Mouse (Mus musculus) midbrain, embryonic 14.5 days (tissue): Measurements from ENCODE around the gene Muc1. TPM values are rescaled to one million over a fixed set of nuclear protein-coding genes. Genes with fewer than 3 reads are reported as not detected.
A peak's percentile ranks its signal among the peaks of the same experiment; 100 is the strongest.

ENCODE experiments used
- ATAC-seq: fragments of 200-750 bp; cut with Nextera tagmentation; 2 replicates; pipeline ENCODE4 v1.8.0; 2017; ENCODE audit warnings: moderate number of reproducible peaks, moderate library complexity; ENCODE audit not compliant: low FRiP score, low TSS enrichment
- DNase-seq: peaks from one replicate; pipeline ENCODE4 v3.0.0-alpha.2; 2015
- H3K27ac ChIP-seq: fragments of 300-500 bp; sonication (generic); replicated peaks from 2 replicates; pipeline ENCODE4 v1.5.1; 2014; ENCODE audit warnings: mild to moderate bottlenecking, low read depth, low read length, moderate library complexity
- H3K27me3 ChIP-seq: fragments of 300-500 bp; sonication (generic); 2 replicates; pipeline ENCODE4 v1.6.1; 2014; ENCODE audit warnings: low read length, control low read depth, mixed read lengths; ENCODE audit not compliant: control insufficient read depth, insufficient read depth
- H3K36me3 ChIP-seq: fragments of 300-500 bp; sonication (generic); 2 replicates; pipeline ENCODE4 v1.6.1; 2014; ENCODE audit warnings: low read length, control low read depth; ENCODE audit not compliant: control insufficient read depth, insufficient read depth
- H3K4me1 ChIP-seq: fragments of 300-500 bp; sonication (generic); 2 replicates; pipeline ENCODE4 v1.6.1; 2014; ENCODE audit warnings: mild to moderate bottlenecking, antibody characterized with exemption, low read length, control low read depth; ENCODE audit not compliant: control insufficient read depth, insufficient read depth
- H3K4me2 ChIP-seq: fragments of 300-500 bp; sonication (generic); 2 replicates; pipeline ENCODE4 v1.6.1; 2014; ENCODE audit warnings: mild to moderate bottlenecking, low read length, moderate library complexity
- H3K4me3 ChIP-seq: fragments of 300-500 bp; sonication (generic); replicated peaks from 2 replicates; pipeline ENCODE4 v1.5.1; 2014; ENCODE audit warnings: low read depth, low read length
- H3K9ac ChIP-seq: fragments of 300-500 bp; sonication (generic); replicated peaks from 2 replicates; pipeline ENCODE4 v1.6.1; 2014; ENCODE audit warnings: mild to moderate bottlenecking, low read length, moderate library complexity
- H3K9me3 ChIP-seq: fragments of 300-500 bp; sonication (generic); 2 replicates; pipeline ENCODE4 v1.6.1; 2016; ENCODE audit warnings: low read length, control low read depth, mixed read lengths; ENCODE audit not compliant: control insufficient read depth
- WGBS: fragments of 180-500 bp; shearing (Covaris S2); extraction: QIAGEN DNeasy Blood & Tissue Kit; methylation state at CpG from one replicate; pipeline ENCODE4 v1.1.7; 2014; 5-methylcytosine and 5-hydroxymethylcytosine counted together
- polyA plus RNA-seq: library from polyadenylated mRNA; unstranded; fragments of >200 nt; fragmentation: Nextera tagmentation; extraction: Ambion mirVana; gene quantifications from 2 replicates; pipeline ENCODE4 v1.2.1, GENCODE M21; 2014

Muc1 gene
- polyA plus RNA-seq, 1 experiment from 2014 or later, result 2.1 TPM

GRCm38 (mm10) chr3:89260211-89260610 lies 31.4 kb downstream of the Muc1 start:
- Histone ChIP-seq H3K4me1 (no peaks in the 10 kb centered on the region), H3K4me2 (no peak overlapping the region), H3K36me3 (no peaks in the 10 kb centered on the region), H3K4me3 (no peak overlapping the region), H3K9me3 (no peaks in the 10 kb centered on the region), H3K9ac (no peak overlapping the region), H3K27me3 (no peaks in the 10 kb centered on the region), H3K27ac (no peak overlapping the region)
- no peak for ATAC-seq
- WGBS, result 43% methylated on average over 3 of the region's 3 CpGs
- DNase-seq, result no peak

- Histone ChIP-seq H3K4me1 (peaks cover 4% of the 10 kb centered on the region), H3K9me3 (no peaks in the 10 kb centered on the region), H3K9ac (no peak overlapping the region), H3K27me3 (no peaks in the 10 kb centered on the region), H3K4me2 (no peak overlapping the region), H3K4me3 (no peak overlapping the region), H3K36me3 (no peaks in the 10 kb centered on the region), H3K27ac (no peak overlapping the region)
- DNase-seq, result no peak
- no peak for ATAC-seq
- WGBS, result 76% methylated on average over 10 of the region's 10 CpGs
These were observed 33.6 kb downstream of the Muc1 start for GRCm38 (mm10) chr3:89262417-89262816.

DNA sequence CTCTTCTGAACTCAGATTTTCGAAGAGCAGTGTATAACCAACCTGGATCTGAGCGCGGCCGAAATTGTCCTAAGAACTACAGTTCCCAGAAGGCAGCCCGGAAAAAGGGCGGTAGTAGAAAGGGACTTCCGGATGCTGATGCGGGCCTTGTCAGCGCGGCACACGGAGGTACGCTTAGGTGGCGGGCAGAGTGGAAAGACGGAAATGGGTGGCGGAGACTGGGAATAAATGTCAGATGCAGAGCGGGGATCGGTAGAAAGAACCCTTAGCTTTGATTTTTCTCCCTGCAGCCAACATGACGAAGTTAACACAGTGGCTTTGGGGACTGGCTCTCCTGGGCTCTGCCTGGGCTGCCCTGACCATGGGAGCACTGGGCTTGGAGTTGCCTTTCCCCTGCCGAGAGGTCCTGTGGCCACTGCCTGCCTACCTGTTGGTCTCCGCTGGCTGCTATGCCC lies 37.6 kb downstream of the Muc1 start:
- ATAC-seq, result peak; percentile 81
- Histone ChIP-seq H3K4me1 (peaks cover 17% of the 10 kb centered on the region), H3K9me3 (no peaks in the 10 kb centered on the region), H3K27me3 (no peaks in the 10 kb centered on the region), H3K4me3 (peak overlapping the region; percentile 70), H3K36me3 (0 out of 2 replicates have a peak, but pooled peaks cover 4% of the 10 kb centered on the region), H3K9ac (peak overlapping the region; percentile 84), H3K27ac (peak overlapping the region; percentile 77), H3K4me2 (peak overlapping the region; percentile 81)
- under 1% methylated on average over 20 of the region's 20 CpGs for WGBS
- DNase-seq, result peak; percentile 93

GRCm38 (mm10) chr3:89268916-89269315 lies 40.1 kb downstream of the Muc1 start:
- Histone ChIP-seq H3K4me1 (peaks cover 17% of the 10 kb centered on the region), H3K36me3 (0 out of 2 replicates have a peak, but pooled peaks cover 4% of the 10 kb centered on the region), H3K9ac (no peak overlapping the region), H3K4me2 (peak overlapping the region; percentile 68), H3K27ac (no peak overlapping the region), H3K9me3 (no peaks in the 10 kb centered on the region), H3K27me3 (no peaks in the 10 kb centered on the region), H3K4me3 (no peak overlapping the region)
- WGBS, result 50% methylated on average over 8 of the region's 8 CpGs
- DNase-seq (no peak), ATAC-seq (no peak)

- H3K4me2 ChIP-seq, result peak within 1 kb of the TSS; percentile 68
- H3K27me3 ChIP-seq, result no peaks in the 10 kb centered on the region
- H3K9ac ChIP-seq, result peak within 1 kb of the TSS; percentile 53
- peak within 1 kb of the TSS; percentile 39 for H3K4me3 ChIP-seq
- 0 out of 2 replicates have a peak, but pooled peaks cover 4% of the 10 kb centered on the region for H3K36me3 ChIP-seq
- H3K4me1 ChIP-seq, result peaks cover 17% of the 10 kb centered on the region
- 3% methylated on average over 39 of the region's 39 CpGs for WGBS
- H3K9me3 ChIP-seq, result no peaks in the 10 kb centered on the region
- ATAC-seq, result peak; percentile 59; the same call in 1 of the 2 replicates
- peak; percentile 84 for DNase-seq
- peak within 1 kb of the TSS; percentile 56 for H3K27ac ChIP-seq
These were observed 41.3 kb downstream of the Muc1 start, which contains the start of gene Slc50a1 for GRCm38 (mm10) chr3:89270051-89270755. Gene Slc50a1, minus strand, starts transcription at chr3:89270570.

GRCm38 (mm10) chr3:89270891-89271290 lies 42.0 kb downstream of the Muc1 start:
- Histone ChIP-seq H3K4me1 (peaks cover 17% of the 10 kb centered on the region), H3K27ac (no peak overlapping the region), H3K4me3 (peak overlapping the region; percentile 39), H3K9ac (peak overlapping the region; percentile 53; the same call in 1 of the 2 replicates), H3K9me3 (no peaks in the 10 kb centered on the region), H3K27me3 (no peaks in the 10 kb centered on the region), H3K36me3 (0 out of 2 replicates have a peak, but pooled peaks cover 4% of the 10 kb centered on the region), H3K4me2 (peak overlapping the region; percentile 68)
- 73% methylated on average over 6 of the region's 6 CpGs for WGBS
- ATAC-seq (no peak), DNase-seq (no peak)

- no peak overlapping the region for H3K4me3 ChIP-seq
- H3K27me3 ChIP-seq, result no peaks in the 10 kb centered on the region
- no peak overlapping the region for H3K27ac ChIP-seq
- 0 out of 2 replicates have a peak overlapping the region, but pooled peaks have one; percentile 20 for H3K9ac ChIP-seq
- H3K4me1 ChIP-seq, result peaks cover 17% of the 10 kb centered on the region
- DNase-seq, result peak; percentile 17
- no peak for ATAC-seq
- H3K9me3 ChIP-seq, result no peaks in the 10 kb centered on the region
- H3K36me3 ChIP-seq, result 0 out of 2 replicates have a peak, but pooled peaks cover 4% of the 10 kb centered on the region
- H3K4me2 ChIP-seq, result no peak overlapping the region
- 63% methylated on average over 6 of the region's 6 CpGs for whole genome bisulfite sequencing
These were observed 42.9 kb downstream of the Muc1 start for GRCm38 (mm10) chr3:89271760-89272159.

DNA sequence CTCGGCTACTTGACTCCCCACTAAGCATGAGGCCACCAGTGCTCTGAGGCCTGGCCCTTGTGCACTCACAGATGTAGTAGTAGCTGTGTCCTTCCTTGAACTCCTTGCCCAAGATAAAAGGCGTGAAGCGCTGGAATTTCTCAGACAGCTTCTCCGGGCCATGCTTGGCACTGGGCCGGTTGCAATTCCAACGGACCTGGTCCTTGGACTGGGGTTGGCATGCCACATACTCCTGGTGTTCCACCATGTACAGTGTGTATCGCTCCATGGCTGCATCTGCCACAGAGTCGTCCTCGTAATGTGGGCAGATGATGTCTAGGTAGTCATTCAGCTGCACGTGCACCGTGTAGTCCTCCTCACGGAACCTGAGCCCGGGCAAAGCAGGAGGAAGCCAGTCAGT lies 47.2 kb downstream of the Muc1 start:
- WGBS, result 91% methylated on average over 13 of the region's 13 CpGs
- H3K9ac ChIP-seq, result no peak overlapping the region
- ATAC-seq (no peak), DNase-seq (no peak)
- peaks cover 22% of the 10 kb centered on the region for H3K27me3 ChIP-seq
- H3K27ac ChIP-seq, result no peak overlapping the region
- peaks cover 15% of the 10 kb centered on the region; the same call in 1 of the 2 replicates for H3K4me1 ChIP-seq
- H3K9me3 ChIP-seq, result no peaks in the 10 kb centered on the region
- H3K4me2 ChIP-seq, result no peak overlapping the region
- H3K36me3 ChIP-seq, result no peaks in the 10 kb centered on the region
- no peak overlapping the region for H3K4me3 ChIP-seq
